Mouse (Mus musculus) forebrain, embryonic 11.5 days (tissue): Measurements from ENCODE around the gene Gm49368. TPM values are rescaled to one million over a fixed set of nuclear protein-coding genes. Genes with fewer than 3 reads are reported as not detected.

Source experiments
- ATAC-seq: fragments of 200-750 bp; cut with Nextera tagmentation; replicated peaks from 2 replicates; pipeline ENCODE4 v1.8.0; 2017; ENCODE audit warnings: moderate TSS enrichment; ENCODE audit not compliant: low FRiP score
- DNase-seq: peaks from one replicate; pipeline ENCODE4 v3.0.0-alpha.2; 2017; ENCODE audit warnings: low spot score
- H3K27ac ChIP-seq: fragments of 300-500 bp; sonication (generic); 2 replicates; pipeline ENCODE4 v1.5.1; 2014; ENCODE audit warnings: low read depth, low read length
- H3K27me3 ChIP-seq: fragments of 300-500 bp; sonication (generic); 2 replicates; pipeline ENCODE4 v1.6.1; 2014; ENCODE audit warnings: mild to moderate bottlenecking, low read length, mixed read lengths; ENCODE audit not compliant: control insufficient read depth, insufficient read depth
- H3K36me3 ChIP-seq: fragments of 300-500 bp; sonication (generic); 2 replicates; pipeline ENCODE4 v1.6.1; 2014; ENCODE audit warnings: mild to moderate bottlenecking, low read length, moderate library complexity, mixed read lengths; ENCODE audit not compliant: control insufficient read depth, insufficient read depth
- H3K4me1 ChIP-seq: fragments of 300-500 bp; sonication (generic); replicated peaks from 2 replicates; pipeline ENCODE4 v1.6.1; 2014; ENCODE audit warnings: low read length, mixed read lengths; ENCODE audit not compliant: control insufficient read depth, insufficient read depth
- H3K4me2 ChIP-seq: fragments of 300-500 bp; sonication (generic); 2 replicates; pipeline ENCODE4 v1.6.1; 2014; ENCODE audit warnings: low read depth, mild to moderate bottlenecking, low read length, moderate library complexity, mixed read lengths; ENCODE audit not compliant: severe bottlenecking
- H3K4me3 ChIP-seq: fragments of 300-500 bp; sonication (generic); 2 replicates; pipeline ENCODE4 v1.5.1; 2014; ENCODE audit warnings: low read depth, low read length
- H3K9ac ChIP-seq: fragments of 300-500 bp; sonication (generic); 2 replicates; pipeline ENCODE4 v1.6.1; 2014; ENCODE audit warnings: low read length
- H3K9me3 ChIP-seq: fragments of 300-500 bp; sonication (generic); 2 replicates; pipeline ENCODE4 v1.6.1; 2016; ENCODE audit warnings: low read length, mixed read lengths; ENCODE audit not compliant: control insufficient read depth
- WGBS: fragments of 180-500 bp; shearing (Covaris S2); extraction: QIAGEN DNeasy Blood & Tissue Kit; methylation state at CpG from one replicate; pipeline ENCODE4 v1.1.7; 2014; 5-methylcytosine and 5-hydroxymethylcytosine counted together
- polyA plus RNA-seq: library from polyadenylated mRNA; unstranded; fragments of >200 nt; fragmentation: Nextera tagmentation; extraction: Ambion mirVana; gene quantifications from 2 replicates; pipeline ENCODE4 v1.2.1, GENCODE M21; 2014

The Gm49368 gene
- polyA plus RNA-seq, 1 experiment from 2014 or later: not detected

GRCm38 (mm10) chr7:128045640-128046039, 16.8 kb upstream of the Gm49368 start:
- no peak overlapping the region for H3K4me3 ChIP-seq
- DNase-seq (no peak), ATAC-seq (no peak)
- no peaks in the 10 kb centered on the region for H3K9me3 ChIP-seq
- H3K4me1 ChIP-seq: no peaks in the 10 kb centered on the region
- no peak overlapping the region for H3K4me2 ChIP-seq
- 78% methylated on average over 2 of the region's 2 CpGs for WGBS
- no peaks in the 10 kb centered on the region for H3K36me3 ChIP-seq
- H3K27me3 ChIP-seq: no peaks in the 10 kb centered on the region
- H3K27ac ChIP-seq: no peak overlapping the region
- no peak overlapping the region for H3K9ac ChIP-seq

GRCm38 (mm10) chr7:128048819-128049218, 13.7 kb upstream of the Gm49368 start:
- H3K27me3 ChIP-seq: no peaks in the 10 kb centered on the region
- 98% methylated on average over 4 of the region's 4 CpGs for WGBS
- no peaks in the 10 kb centered on the region for H3K36me3 ChIP-seq
- ATAC-seq (no peak), DNase-seq (no peak)
- no peak overlapping the region for H3K9ac ChIP-seq
- no peaks in the 10 kb centered on the region for H3K4me1 ChIP-seq
- no peak overlapping the region for H3K4me2 ChIP-seq
- H3K27ac ChIP-seq: no peak overlapping the region
- H3K9me3 ChIP-seq: no peaks in the 10 kb centered on the region
- no peak overlapping the region for H3K4me3 ChIP-seq

DNA sequence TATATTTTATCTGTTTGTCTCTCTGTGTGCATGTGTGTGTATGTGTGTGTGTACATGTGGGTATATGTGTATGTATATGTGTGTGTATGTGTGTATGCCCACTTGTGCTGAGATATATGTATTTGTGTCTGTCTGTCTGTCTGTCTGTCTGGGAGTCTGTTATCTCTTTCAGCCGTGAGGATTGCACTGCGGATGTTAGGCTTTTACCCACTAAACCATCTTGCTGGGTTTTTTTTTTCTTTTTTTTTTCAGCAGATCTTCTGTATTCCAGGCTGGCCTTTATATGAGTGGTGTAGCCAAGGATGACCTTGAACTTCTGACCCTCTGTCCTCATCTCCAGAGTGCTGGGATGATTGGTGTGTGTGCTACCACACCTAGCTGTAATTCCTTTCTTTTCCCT, 13.2 kb upstream of the Gm49368 start:
- ATAC-seq: no peak
- no peaks in the 10 kb centered on the region for H3K9me3 ChIP-seq
- H3K27ac ChIP-seq: no peak overlapping the region
- H3K27me3 ChIP-seq: no peaks in the 10 kb centered on the region
- no peak overlapping the region for H3K4me2 ChIP-seq
- no peak for DNase-seq
- no peaks in the 10 kb centered on the region for H3K4me1 ChIP-seq
- H3K4me3 ChIP-seq: no peak overlapping the region
- WGBS: 93% methylated on average over 2 of the region's 2 CpGs
- no peaks in the 10 kb centered on the region for H3K36me3 ChIP-seq
- H3K9ac ChIP-seq: no peak overlapping the region

DNA sequence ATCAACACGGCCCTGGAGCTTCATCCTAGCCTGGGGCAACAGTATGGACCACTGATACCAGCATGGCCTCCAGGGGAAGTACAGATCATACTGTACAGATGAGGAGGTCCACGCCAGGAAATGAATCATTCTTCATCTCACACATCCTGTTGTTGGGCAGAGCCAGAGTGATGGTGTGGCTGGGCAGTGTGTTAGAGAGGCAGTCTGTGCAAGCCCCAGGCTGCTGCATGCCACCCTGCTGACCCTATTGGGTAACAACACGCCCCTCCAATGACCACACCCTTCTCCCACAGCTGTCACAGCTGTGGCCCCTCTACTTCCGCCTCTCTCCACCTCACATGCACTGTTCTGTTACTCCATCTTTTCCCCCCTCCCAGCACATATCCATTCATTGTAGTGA, 11.7 kb upstream of the Gm49368 start:
- Histone ChIP-seq H3K27ac (no peak overlapping the region), H3K9me3 (no peaks in the 10 kb centered on the region), H3K27me3 (no peaks in the 10 kb centered on the region), H3K4me2 (no peak overlapping the region), H3K4me1 (no peaks in the 10 kb centered on the region), H3K36me3 (no peaks in the 10 kb centered on the region), H3K9ac (no peak overlapping the region), H3K4me3 (no peak overlapping the region)
- 63% methylated on average over 4 of the region's 4 CpGs for WGBS
- ATAC-seq: no peak
- no peak for DNase-seq

DNA sequence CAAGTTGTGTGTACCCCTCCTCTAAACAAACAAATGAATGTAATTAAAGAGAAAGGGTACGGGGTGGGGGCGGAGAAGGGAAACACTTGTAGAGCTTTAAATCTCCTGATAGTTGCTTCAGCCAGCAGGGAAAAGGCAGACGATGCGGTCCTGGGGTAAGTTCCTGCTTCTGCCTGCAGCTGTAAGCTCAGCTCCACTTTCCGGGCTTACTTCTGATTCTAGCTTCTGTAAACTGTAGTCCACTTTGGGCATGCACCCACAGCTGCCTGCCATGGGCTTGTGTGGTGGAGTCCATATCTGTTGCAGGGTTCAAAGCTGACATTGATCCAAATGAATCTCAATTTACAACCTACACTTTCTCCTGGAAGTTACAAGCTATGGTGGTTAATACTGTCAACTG, 9.4 kb upstream of the Gm49368 start:
- H3K36me3 ChIP-seq: no peaks in the 10 kb centered on the region
- no peak for DNase-seq
- no peaks in the 10 kb centered on the region for H3K9me3 ChIP-seq
- no peaks in the 10 kb centered on the region for H3K4me1 ChIP-seq
- WGBS: 80% methylated on average over 5 of the region's 5 CpGs
- no peak overlapping the region for H3K27ac ChIP-seq
- H3K27me3 ChIP-seq: no peaks in the 10 kb centered on the region
- ATAC-seq: no peak
- H3K9ac ChIP-seq: no peak overlapping the region
- H3K4me2 ChIP-seq: no peak overlapping the region
- H3K4me3 ChIP-seq: no peak overlapping the region

- ATAC-seq (no peak), DNase-seq (no peak)
- H3K27ac ChIP-seq: no peak overlapping the region
- H3K36me3 ChIP-seq: no peaks in the 10 kb centered on the region
- H3K4me3 ChIP-seq: no peak overlapping the region
- H3K9ac ChIP-seq: no peak overlapping the region
- H3K27me3 ChIP-seq: no peaks in the 10 kb centered on the region
- H3K4me2 ChIP-seq: no peak overlapping the region
- no peaks in the 10 kb centered on the region for H3K9me3 ChIP-seq
- WGBS: 80% methylated on average over 3 of the region's 3 CpGs
- H3K4me1 ChIP-seq: no peaks in the 10 kb centered on the region
These were observed 5.5 kb upstream of the Gm49368 start for GRCm38 (mm10) chr7:128056917-128057444.

DNA sequence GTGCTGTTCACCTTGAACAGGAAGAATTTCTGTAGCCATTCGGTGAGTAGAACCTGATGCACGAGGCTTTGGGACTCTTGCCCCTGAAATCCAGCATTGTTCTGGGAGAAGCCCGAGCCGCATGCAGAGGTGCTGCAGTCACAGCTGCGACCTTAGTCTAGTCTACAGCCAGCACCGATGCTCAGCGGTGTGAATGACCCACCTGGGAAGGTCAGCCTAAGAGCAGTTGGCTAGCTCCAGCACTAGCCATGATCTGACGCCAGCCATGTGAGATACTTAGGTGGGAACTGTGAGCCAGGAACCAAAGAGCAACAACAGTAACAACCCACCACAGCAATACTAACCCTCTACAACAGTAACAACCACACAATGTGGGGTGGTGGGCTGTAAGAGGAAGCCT, 4.6 kb upstream of the Gm49368 start:
- Histone ChIP-seq H3K9ac (no peak overlapping the region), H3K27ac (no peak overlapping the region), H3K27me3 (no peaks in the 10 kb centered on the region), H3K4me3 (no peak overlapping the region), H3K4me1 (no peaks in the 10 kb centered on the region), H3K36me3 (no peaks in the 10 kb centered on the region), H3K9me3 (no peaks in the 10 kb centered on the region), H3K4me2 (no peak overlapping the region)
- ATAC-seq (no peak), DNase-seq (no peak)
- WGBS: 83% methylated on average over 8 of the region's 8 CpGs

DNA sequence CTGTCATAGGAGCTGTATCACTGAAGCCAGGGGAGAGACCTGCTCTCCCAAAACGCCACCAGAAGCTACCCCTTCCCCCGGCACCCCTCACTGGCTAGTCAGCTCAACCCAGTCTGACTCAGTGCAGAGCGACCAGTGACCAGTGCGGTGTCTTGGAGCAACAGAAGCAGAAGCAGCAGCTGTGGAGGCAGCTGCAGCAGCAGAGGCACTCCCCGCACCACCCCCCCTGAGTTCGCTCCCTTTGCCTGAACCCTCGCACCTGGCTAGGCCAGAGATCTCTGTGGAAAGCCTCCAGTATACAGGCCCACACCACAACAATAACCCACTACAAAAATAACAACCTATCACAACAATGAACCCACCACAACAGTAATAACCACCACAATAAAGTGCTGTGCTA, 3.9 kb upstream of the Gm49368 start:
- no peaks in the 10 kb centered on the region for H3K9me3 ChIP-seq
- DNase-seq: no peak
- H3K4me1 ChIP-seq: no peaks in the 10 kb centered on the region
- 77% methylated on average over 7 of the region's 7 CpGs for WGBS
- no peak overlapping the region for H3K9ac ChIP-seq
- no peaks in the 10 kb centered on the region for H3K27me3 ChIP-seq
- no peak overlapping the region for H3K4me2 ChIP-seq
- H3K36me3 ChIP-seq: no peaks in the 10 kb centered on the region
- H3K27ac ChIP-seq: no peak overlapping the region
- ATAC-seq: no peak
- H3K4me3 ChIP-seq: no peak overlapping the region

- 84% methylated on average over 4 of the region's 4 CpGs for WGBS
- Histone ChIP-seq H3K4me2 (no peak overlapping the region), H3K4me3 (no peak overlapping the region), H3K9ac (no peak overlapping the region), H3K27me3 (no peaks in the 10 kb centered on the region), H3K9me3 (no peaks in the 10 kb centered on the region), H3K4me1 (no peaks in the 10 kb centered on the region), H3K36me3 (no peaks in the 10 kb centered on the region), H3K27ac (no peak overlapping the region)
- DNase-seq (no peak), ATAC-seq (no peak)
These were observed 3.4 kb upstream of the Gm49368 start for GRCm38 (mm10) chr7:128059091-128059490.
